Mouse (Mus musculus) liver, adult 2 months (tissue): ENCODE results near the gene Wt1. TPM values are rescaled to one million over a fixed set of nuclear protein-coding genes. Genes with fewer than 3 reads are reported as not detected.
A peak's percentile ranks its signal among the peaks of the same experiment; 100 is the strongest.

Experiments used
- DNase-seq: peaks from one replicate; pipeline ENCODE4 v3.0.0-alpha.2; 2011; ENCODE audit warnings: low read depth, low spot score; ENCODE audit errors: extremely low read depth
- H3K27ac ChIP-seq: fragments of 200-500 bp; replicated peaks from 2 replicates; pipeline ENCODE4 v1.5.1; 2012; ENCODE audit warnings: low read depth, mild to moderate bottlenecking, control low read depth, inconsistent platforms, low read length; ENCODE audit not compliant: insufficient read depth
- H3K27me3 ChIP-seq: fragments of 200-500 bp; 2 replicates; pipeline ENCODE4 v1.6.1; 2012; ENCODE audit warnings: mild to moderate bottlenecking, moderate library complexity, low read length, inconsistent platforms; ENCODE audit not compliant: control insufficient read depth, insufficient read depth
- H3K36me3 ChIP-seq: fragments of 200-500 bp; 2 replicates; pipeline ENCODE4 v1.6.1; 2012; ENCODE audit warnings: low read length, inconsistent platforms; ENCODE audit not compliant: control insufficient read depth, insufficient read depth
- H3K4me1 ChIP-seq: fragments of 200-500 bp; 2 replicates; pipeline ENCODE4 v1.6.1; 2011; ENCODE audit warnings: low read length; ENCODE audit not compliant: control insufficient read depth, insufficient read depth
- H3K4me3 ChIP-seq: fragments of 200-500 bp; 2 replicates; pipeline ENCODE4 v1.5.1; 2011; ENCODE audit warnings: low read depth, mild to moderate bottlenecking, control low read depth, low read length, moderate library complexity; ENCODE audit not compliant: insufficient read depth
- H3K79me2 ChIP-seq: fragments of 200-500 bp; 2 replicates; pipeline ENCODE4 v1.6.1; 2012; ENCODE audit warnings: inconsistent platforms, mild to moderate bottlenecking, low read length, moderate library complexity; ENCODE audit not compliant: control insufficient read depth, insufficient read depth
- H3K9ac ChIP-seq: fragments of 200-500 bp; 2 replicates; pipeline ENCODE4 v1.6.1; 2012; ENCODE audit warnings: low read depth, mild to moderate bottlenecking, control low read depth, inconsistent platforms, low read length
- CTCF ChIP-seq: fragments of 200-500 bp; IDR thresholded peaks from 2 replicates; pipeline ENCODE4 v1.5.1; 2011; ENCODE audit warnings: low read depth, low read length, control low read depth
- POLR2A ChIP-seq: fragments of 200-500 bp; IDR thresholded peaks from 2 replicates; pipeline ENCODE4 v1.6.1; 2011; ENCODE audit warnings: low read length, control low read depth; ENCODE audit not compliant: insufficient read depth; ENCODE audit errors: extremely low read depth
- WGBS: fragments of 180-500 bp; shearing (Covaris S2); methylation state at CpG from one replicate; pipeline ENCODE4 v1.1.7; 2018; 5-methylcytosine and 5-hydroxymethylcytosine counted together
- polyA plus RNA-seq: library from polyadenylated mRNA; depleted of rRNA; stranded (reverse); fragments of >200 nt; gene quantifications from 2 replicates; pipeline ENCODE4 v1.2.3, GENCODE M21; 2012; rRNA removed
- total RNA-seq: library from RNA; depleted of rRNA; stranded (reverse); fragments of >200 nt; gene quantifications from 2 replicates; pipeline ENCODE4 v1.2.3, GENCODE M21; 2014; rRNA removed

Gene Wt1
- total RNA-seq, result 0.34 and 0.55 TPM in 2 replicates
- 0.27 and 0.44 TPM in 2 replicates for polyA plus RNA-seq

- DNase-seq, result no peak
- 5% methylated on average over 25 of the region's 25 CpGs for WGBS
- H3K9ac ChIP-seq, result no peak within 1 kb of the TSS
- H3K27ac ChIP-seq, result no peak within 1 kb of the TSS
- H3K79me2 ChIP-seq, result no peaks in the 10 kb centered on the region
- no peaks in the 10 kb centered on the region for H3K4me1 ChIP-seq
- peaks cover 34% of the 10 kb centered on the region for H3K27me3 ChIP-seq
- no peaks in the 10 kb centered on the region for H3K36me3 ChIP-seq
- TF ChIP-seq POLR2A (no peak), CTCF (no peak)
- H3K4me3 ChIP-seq, result peak within 1 kb of the TSS; percentile 16; the same call in 1 of the 2 replicates
Observed at GRCm38 (mm10) chr2:105126279-105126678, at the start of gene Wt1. Gene Wt1 (plus strand): TSS chr2:105126529.

- 92% methylated on average over 7 of the region's 7 CpGs for WGBS
- no peaks in the 10 kb centered on the region for H3K4me1 ChIP-seq
Observed at GRCm38 (mm10) chr2:105077151-105077550, 49.2 kb upstream of the Wt1 start.

GRCm38 (mm10) chr2:105082256-105082790, 44.0 kb upstream of the Wt1 start:
- no peaks in the 10 kb centered on the region for H3K36me3 ChIP-seq
- WGBS, result 45% methylated on average over 9 of the region's 9 CpGs
- H3K79me2 ChIP-seq, result no peaks in the 10 kb centered on the region
- H3K27me3 ChIP-seq, result 0 out of 2 replicates have a peak, but pooled peaks cover 2% of the 10 kb centered on the region
- no peak overlapping the region for H3K27ac ChIP-seq
- TF ChIP-seq POLR2A (no peak), CTCF (no peak)
- no peak for DNase-seq
- no peak overlapping the region for H3K9ac ChIP-seq
- H3K4me3 ChIP-seq, result no peak overlapping the region
- no peaks in the 10 kb centered on the region for H3K4me1 ChIP-seq

More at GRCm38 (mm10) chr2:105077151-105077550, 49.2 kb upstream of the Wt1 start:
- no peak for TF ChIP-seq POLR2A
- Histone ChIP-seq H3K36me3 (no peaks in the 10 kb centered on the region), H3K9ac (no peak overlapping the region), H3K27me3 (no peaks in the 10 kb centered on the region), H3K4me3 (no peak overlapping the region), H3K27ac (no peak overlapping the region), H3K79me2 (no peaks in the 10 kb centered on the region)
- DNase-seq, result no peak

GRCm38 (mm10) chr2:105084035-105084434, 42.3 kb upstream of the Wt1 start:
- H3K4me3 ChIP-seq, result no peak overlapping the region
- TF ChIP-seq CTCF, result no peak
- TF ChIP-seq POLR2A, result no peak
- H3K36me3 ChIP-seq, result no peaks in the 10 kb centered on the region
- no peak overlapping the region for H3K9ac ChIP-seq
- H3K79me2 ChIP-seq, result no peaks in the 10 kb centered on the region
- no peak for DNase-seq
- whole genome bisulfite sequencing, result 73% methylated on average over 4 of the region's 4 CpGs
- no peak overlapping the region for H3K27ac ChIP-seq
- 0 out of 2 replicates have a peak, but pooled peaks cover 2% of the 10 kb centered on the region for H3K27me3 ChIP-seq
- no peaks in the 10 kb centered on the region for H3K4me1 ChIP-seq

GRCm38 (mm10) chr2:105086081-105086480, 40.2 kb upstream of the Wt1 start:
- DNase-seq, result no peak
- no peaks in the 10 kb centered on the region for H3K4me1 ChIP-seq
- no peaks in the 10 kb centered on the region for H3K36me3 ChIP-seq
- no peak for TF ChIP-seq POLR2A
- no peak for TF ChIP-seq CTCF
- H3K27ac ChIP-seq, result no peak overlapping the region
- 0 out of 2 replicates have a peak, but pooled peaks cover 2% of the 10 kb centered on the region for H3K27me3 ChIP-seq
- no peak overlapping the region for H3K4me3 ChIP-seq
- no peaks in the 10 kb centered on the region for H3K79me2 ChIP-seq
- no peak overlapping the region for H3K9ac ChIP-seq
- WGBS, result 86% methylated on average over 3 of the region's 3 CpGs

GRCm38 (mm10) chr2:105088005-105088404, 38.3 kb upstream of the Wt1 start:
- WGBS, result 76% methylated on average over 3 of the region's 3 CpGs
- no peak for DNase-seq

More at GRCm38 (mm10) chr2:105088005-105088404, 38.3 kb upstream of the Wt1 start:
- no peaks in the 10 kb centered on the region for H3K79me2 ChIP-seq
- no peak overlapping the region for H3K27ac ChIP-seq
- no peak overlapping the region for H3K9ac ChIP-seq
- no peaks in the 10 kb centered on the region for H3K4me1 ChIP-seq
- TF ChIP-seq CTCF (no peak), POLR2A (no peak)
- no peak overlapping the region for H3K4me3 ChIP-seq
- H3K27me3 ChIP-seq, result no peaks in the 10 kb centered on the region
- no peaks in the 10 kb centered on the region for H3K36me3 ChIP-seq
